Mouse (Mus musculus) G1E (cell line): ENCODE measurements around the gene 4930469K13Rik. TPM values are rescaled to one million over a fixed set of nuclear protein-coding genes. Genes with fewer than 3 reads are reported as not detected.
A peak's percentile ranks its signal among the peaks of the same experiment; 100 is the strongest.

Experiments used
- ATAC-seq: 2 replicates; pipeline ENCODE4 v1.8.0; 2016; ENCODE audit warnings: mild to moderate bottlenecking; ENCODE audit not compliant: insufficient number of reproducible peaks, poor library complexity, low FRiP score, severe bottlenecking; ENCODE audit errors: extremely low read depth
- DNase-seq: peaks from one replicate; pipeline ENCODE4 v3.0.0; 2012; ENCODE audit warnings: low spot score
- H3K27me3 ChIP-seq: 2 replicates; pipeline ENCODE4 v1.6.1; 2012; ENCODE audit warnings: mild to moderate bottlenecking, low read length, inconsistent platforms; ENCODE audit not compliant: insufficient read depth
- H3K36me3 ChIP-seq: replicated peaks from 2 replicates; pipeline ENCODE3; 2012; ENCODE audit warnings: mild to moderate bottlenecking, inconsistent platforms
- H3K4me1 ChIP-seq: 2 replicates; pipeline ENCODE4 v1.6.1; 2012; ENCODE audit warnings: low read depth, low read length, inconsistent platforms, mixed read lengths; ENCODE audit not compliant: insufficient read depth
- H3K4me3 ChIP-seq: 2 replicates; pipeline ENCODE4 v1.5.1; 2012; ENCODE audit warnings: low read depth, mild to moderate bottlenecking, inconsistent platforms, low read length, moderate library complexity, mixed read lengths
- H3K9me3 ChIP-seq: replicated peaks from 2 replicates; pipeline ENCODE4 v1.6.1; 2012; ENCODE audit warnings: inconsistent platforms
- CTCF ChIP-seq: IDR thresholded peaks from 2 replicates; pipeline ENCODE4 v1.5.1; 2012; ENCODE audit warnings: low read depth, low read length, inconsistent platforms, mixed read lengths
- GATA1 ChIP-seq: IDR thresholded peaks from 2 replicates; pipeline ENCODE4 v1.6.1; 2012; ENCODE audit warnings: borderline replicate concordance, low read length, inconsistent platforms, mixed read lengths
- GATA2 ChIP-seq: IDR thresholded peaks from 2 replicates; pipeline ENCODE4 v1.6.1; 2012; ENCODE audit warnings: low read depth, low read length, inconsistent platforms, borderline replicate concordance
- POLR2AphosphoS5 ChIP-seq: IDR thresholded peaks from 2 replicates; pipeline ENCODE4 v1.6.1; 2012; ENCODE audit warnings: low read depth, low read length, inconsistent platforms; ENCODE audit not compliant: insufficient replicate concordance
- TAL1 ChIP-seq: conservative IDR thresholded peaks from 2 replicates; pipeline ENCODE4 v1.6.1; 2012; ENCODE audit warnings: low read depth, low read length, inconsistent platforms, mixed read lengths
- polyA plus RNA-seq: library from polyadenylated mRNA; stranded (reverse); fragments of >175 nt; gene quantifications from 2 replicates; pipeline ENCODE4 v1.2.3, GENCODE M21; 2012
- total RNA-seq, 2 experiments: library from RNA; stranded (forward) in 1 of 2; stranded (reverse) in 1 of 2; fragments of 200-1000 nt in 1 of 2; fragments of >200 nt in 1 of 2; fragmentation: Nextera tagmentation in 1 of 2; gene quantifications; 2 replicates each; pipeline ENCODE4 v1.2.3; 2014 to 2017

4930469K13Rik gene
- total and polyA plus RNA-seq, 3 experiments, result not detected

- Histone ChIP-seq H3K4me3 (no peak overlapping the region; the same call in 1 of the 2 replicates), H3K9me3 (peaks cover 33% of the 10 kb centered on the region), H3K4me1 (peaks cover 49% of the 10 kb centered on the region), H3K27me3 (no peaks in the 10 kb centered on the region), H3K36me3 (peaks cover 55% of the 10 kb centered on the region)
- TF ChIP-seq GATA2 (no peak), GATA1 (no peak), POLR2AphosphoS5 (no peak), CTCF (no peak), TAL1 (no peak)
- DNase-seq (no peak), ATAC-seq (no peak)
Measured at GRCm38 (mm10) chr11:34058960-34059359, 39.4 kb downstream of the 4930469K13Rik start.

GRCm38 (mm10) chr11:34058332-34058731, 40.0 kb downstream of the 4930469K13Rik start:
- no peak for TF ChIP-seq GATA1
- TF ChIP-seq TAL1, result peak; percentile 75
- Histone ChIP-seq H3K4me1 (peaks cover 43% of the 10 kb centered on the region), H3K27me3 (no peaks in the 10 kb centered on the region), H3K4me3 (no peak overlapping the region), H3K36me3 (peaks cover 56% of the 10 kb centered on the region), H3K9me3 (peaks cover 38% of the 10 kb centered on the region)
- DNase-seq (no peak), ATAC-seq (peak; percentile 69)

GRCm38 (mm10) chr11:34056715-34057114, 41.6 kb downstream of the 4930469K13Rik start:
- H3K9me3 ChIP-seq, result peaks cover 42% of the 10 kb centered on the region
- DNase-seq (no peak), ATAC-seq (no peak)
- H3K27me3 ChIP-seq, result no peaks in the 10 kb centered on the region
- TF ChIP-seq POLR2AphosphoS5, result no peak
- no peak for TF ChIP-seq CTCF
- TF ChIP-seq GATA1, result no peak
- no peak for TF ChIP-seq TAL1
- TF ChIP-seq GATA2, result no peak
- peaks cover 65% of the 10 kb centered on the region for H3K36me3 ChIP-seq
- H3K4me1 ChIP-seq, result peaks cover 37% of the 10 kb centered on the region
- no peak overlapping the region for H3K4me3 ChIP-seq

GRCm38 (mm10) chr11:34054031-34054727, 44.2 kb downstream of the 4930469K13Rik start:
- Histone ChIP-seq H3K27me3 (no peaks in the 10 kb centered on the region), H3K4me1 (peaks cover 35% of the 10 kb centered on the region), H3K36me3 (peaks cover 76% of the 10 kb centered on the region), H3K4me3 (no peak overlapping the region), H3K9me3 (peaks cover 42% of the 10 kb centered on the region)
- no peak for DNase-seq
- TF ChIP-seq CTCF (no peak), GATA2 (no peak), POLR2AphosphoS5 (no peak), GATA1 (no peak)
- ATAC-seq, result no peak

GRCm38 (mm10) chr11:34053031-34053818, 45.1 kb downstream of the 4930469K13Rik start:
- Histone ChIP-seq H3K4me3 (no peak overlapping the region), H3K4me1 (peaks cover 36% of the 10 kb centered on the region), H3K27me3 (no peaks in the 10 kb centered on the region), H3K9me3 (peaks cover 42% of the 10 kb centered on the region), H3K36me3 (peaks cover 79% of the 10 kb centered on the region)
- ATAC-seq (no peak), DNase-seq (no peak)
- TF ChIP-seq TAL1 (no peak), GATA2 (no peak), POLR2AphosphoS5 (no peak), GATA1 (no peak), CTCF (no peak)

- TF ChIP-seq CTCF (no peak), GATA1 (no peak), POLR2AphosphoS5 (no peak), TAL1 (no peak), GATA2 (no peak)
- no peak for ATAC-seq
- H3K9me3 ChIP-seq, result peaks cover 33% of the 10 kb centered on the region
- H3K27me3 ChIP-seq, result no peaks in the 10 kb centered on the region
- DNase-seq, result no peak
- H3K36me3 ChIP-seq, result peaks cover 59% of the 10 kb centered on the region
- H3K4me3 ChIP-seq, result no peak overlapping the region
- H3K4me1 ChIP-seq, result peaks cover 57% of the 10 kb centered on the region
Measured at GRCm38 (mm10) chr11:34050643-34051042, 47.7 kb downstream of the 4930469K13Rik start.
